Mouse (Mus musculus) thymus, postnatal 36 days (tissue): ENCODE results near the gene Adk.

Experiments
- DNase-seq, 2 experiments: peaks; one replicate each; pipeline ENCODE4 v3.0.0; 2022; ENCODE audit warnings: mixed read lengths in 2 of 2

Gene Adk

GRCm38 (mm10) chr14:21490141-21490540 lies 437.8 kb downstream of the Adk start:
- DNase-seq: no peak
